In the genomic region with DNA sequence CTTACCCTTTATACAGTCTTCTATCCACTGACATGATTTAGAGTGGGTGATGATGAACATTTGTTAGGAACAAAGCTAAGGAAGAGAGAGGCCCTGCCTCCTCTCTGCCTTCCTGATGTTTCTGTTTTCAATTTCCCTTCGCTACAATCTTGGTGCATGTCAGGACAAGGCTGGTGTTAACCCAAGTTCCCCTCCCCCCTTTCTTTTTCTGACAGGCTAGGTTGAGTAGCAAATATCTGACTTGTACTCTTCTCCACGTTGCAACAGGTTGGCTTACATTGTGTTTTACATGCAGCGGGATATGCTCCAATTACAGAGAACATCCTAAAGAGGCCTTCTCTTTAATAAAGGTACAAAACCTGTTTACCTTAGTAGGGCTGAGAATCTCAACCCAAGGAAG, we compare ENCODE assay signal across 17 mouse cellular contexts.
"Had no signal": no experiment of that assay in that cellular context is flagged by ENCODE, and none has a peak within 500 bp of the region (broad histone marks: within the 10 kb centered on the region; RNA-seq: fewer than 3 reads in every experiment).

No protein-coding gene starts in this region.

- H3K4me3 ChIP-seq: lung, embryonic 15.5 days; megakaryocyte, embryonic 14.5 days; midbrain, embryonic 13.5 days; midbrain, embryonic 15.5 days; neural tube, embryonic 12.5 days had no signal

- H3K4me1 ChIP-seq: megakaryocyte, embryonic 14.5 days had no signal

- DNase-seq: lung, adult 2 months; lung, postnatal 14 days; lung, postnatal 36 days; right cerebral cortex, postnatal 14 days; right cerebral cortex, postnatal 4 days; spleen, adult 18-20 months; thymus, adult 18-20 months; thymus, postnatal 14 days; thymus, postnatal 36 days had no signal

- H3K27ac ChIP-seq: lung, embryonic 15.5 days; macrophage; midbrain, embryonic 13.5 days; midbrain, embryonic 15.5 days; neural tube, embryonic 12.5 days had no signal

- H3K4me2 ChIP-seq: lung, embryonic 15.5 days; midbrain, embryonic 11.5 days; midbrain, embryonic 13.5 days; midbrain, embryonic 15.5 days; neural tube, embryonic 12.5 days had no signal

- H3K9ac ChIP-seq: lung, embryonic 15.5 days; midbrain, embryonic 13.5 days; midbrain, embryonic 15.5 days; neural tube, embryonic 12.5 days had no signal

- ATAC-seq: lung, postnatal 0 days; midbrain, embryonic 13.5 days; midbrain, embryonic 15.5 days had no signal

- H3K9me3 ChIP-seq: lung, embryonic 15.5 days; megakaryocyte, embryonic 14.5 days; midbrain, embryonic 13.5 days; midbrain, embryonic 15.5 days; neural tube, embryonic 12.5 days had no signal

- H3K36me3 ChIP-seq: lung, embryonic 15.5 days; midbrain, embryonic 13.5 days; midbrain, embryonic 15.5 days; neural tube, embryonic 12.5 days had no signal

- H3K27me3 ChIP-seq: lung, embryonic 15.5 days; midbrain, embryonic 13.5 days; midbrain, embryonic 15.5 days; neural tube, embryonic 12.5 days had no signal
